Mouse (Mus musculus): ENCODE measurements around the gene Naaladl1.

DNA sequence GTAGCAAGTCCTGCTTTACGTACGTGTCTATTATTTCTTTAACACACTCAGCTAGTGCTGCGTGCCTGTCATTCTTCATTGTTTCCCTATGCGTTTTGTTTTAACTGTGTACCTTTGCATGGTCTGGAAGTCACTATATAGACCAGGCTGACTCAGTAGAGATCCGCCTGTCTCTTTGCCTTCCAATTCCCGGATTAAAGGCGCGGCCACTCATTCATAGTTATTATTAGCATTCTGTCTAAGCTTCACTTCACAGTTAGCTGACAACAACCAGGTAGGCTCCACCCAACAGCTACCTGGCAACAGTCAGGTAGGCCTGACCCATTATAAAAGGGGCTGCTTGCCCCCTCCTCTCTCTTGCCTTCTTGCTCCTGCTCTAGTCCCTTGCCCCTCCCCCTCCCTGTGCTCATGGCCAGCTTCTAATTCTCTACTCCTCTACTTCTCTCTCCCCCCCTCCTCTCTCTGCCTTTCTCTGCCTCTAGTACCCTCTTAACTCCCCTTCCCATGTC, 13.1 kb downstream of the Naaladl1 start:
- TF ChIP-seq EP300 (IDR thresholded peaks at IDR 0.05) (0 out of 2 replicates have a peak, but pooled peaks have one; percentile 24), CTCF (IDR thresholded peaks at IDR 0.05) (no peak)
